26 mouse cellular contexts compared by ENCODE assay signal in genomic region chr12:118184731-118185130, GRCm38 (mm10). TPM values are rescaled to one million over a fixed set of nuclear protein-coding genes. Genes with fewer than 3 reads are reported as not detected.
DNase-seq lines count a peak whose midpoint lies in the region; ATAC-seq and TF ChIP-seq lines count a peak whose summit lies in the region.
"Had no signal": no experiment of that assay in that cellular context is flagged by ENCODE, and none has a peak within 500 bp of the region (broad histone marks: within the 10 kb centered on the region; RNA-seq: fewer than 3 reads in every experiment).

No protein-coding gene starts in this region.

- H3K27ac ChIP-seq in heart, embryonic 12.5 days (ENCODE audit: poor library complexity, severe bottlenecking), result 0 out of 2 replicates have a peak overlapping the region, but pooled peaks have one; percentile 12
- no peak overlapping the region for H3K27ac ChIP-seq in lung, postnatal 0 days (ENCODE audit: low read length)
- H3K27ac ChIP-seq: embryonic facial prominence, embryonic 13.5 days; embryonic facial prominence, embryonic 15.5 days; forebrain, embryonic 10.5 days; forebrain, embryonic 12.5 days had no signal

- no peak overlapping the region for H3K4me2 ChIP-seq in heart, embryonic 12.5 days
- H3K4me2 ChIP-seq in lung, postnatal 0 days (replicated peaks; ENCODE audit: low read depth, low read length), result no peak overlapping the region
- H3K4me2 ChIP-seq: embryonic facial prominence, embryonic 13.5 days; embryonic facial prominence, embryonic 15.5 days; forebrain, embryonic 12.5 days had no signal

- no peak for TF ChIP-seq EP300 in lung, postnatal 0 days (IDR thresholded peaks at IDR 0.05)

- H3K9me3 ChIP-seq in heart, embryonic 12.5 days (replicated peaks), result no peaks in the 10 kb centered on the region
- no peaks in the 10 kb centered on the region for H3K9me3 ChIP-seq in lung, postnatal 0 days (ENCODE audit: low read length)
- H3K9me3 ChIP-seq: embryonic facial prominence, embryonic 13.5 days; embryonic facial prominence, embryonic 15.5 days; forebrain, embryonic 10.5 days; forebrain, embryonic 12.5 days had no signal

- peaks cover 15% of the 10 kb centered on the region for H3K4me1 ChIP-seq in heart, embryonic 12.5 days (replicated peaks)
- peaks cover 10% of the 10 kb centered on the region; the same call in 1 of the 2 replicates for H3K4me1 ChIP-seq in lung, postnatal 0 days (ENCODE audit: insufficient read depth, low read depth, low read length)
- H3K4me1 ChIP-seq: embryonic facial prominence, embryonic 13.5 days; embryonic facial prominence, embryonic 15.5 days had no signal

- intact Hi-C loops in heart, postnatal 25 days (cut with DNase I), result no loop called here

- ATAC-seq in heart, embryonic 12.5 days (ENCODE audit: insufficient number of reproducible peaks, low FRiP score), result no peak
- peak; percentile 75 for ATAC-seq in lung, postnatal 0 days
- peak; percentile 21; the same call in 1 of the 2 replicates for ATAC-seq in megakaryocyte-erythroid progenitor cell, adult 5-6 weeks (replicated peaks; ENCODE audit: low FRiP score, low TSS enrichment, poor library complexity, severe bottlenecking)
- ATAC-seq: activated CD4-positive, CD25-positive, alpha-beta regulatory T cell, adult 4 months; forebrain, embryonic 14.5 days; forebrain, postnatal 0 days; Patski had no signal

- WGBS in heart, embryonic 12.5 days, result 45% methylated on average over 1 of the region's 1 CpGs
- WGBS in lung, postnatal 0 days, result 59% methylated on average over 1 of the region's 1 CpGs

- H3K9ac ChIP-seq in heart, embryonic 12.5 days, result no peak overlapping the region
- H3K9ac ChIP-seq in lung, postnatal 0 days (replicated peaks; ENCODE audit: low read depth), result no peak overlapping the region
- H3K9ac ChIP-seq: embryonic facial prominence, embryonic 13.5 days; embryonic facial prominence, embryonic 15.5 days; forebrain, embryonic 12.5 days; forebrain, postnatal 0 days had no signal

- no peaks in the 10 kb centered on the region for H3K36me3 ChIP-seq in heart, embryonic 12.5 days
- no peaks in the 10 kb centered on the region for H3K36me3 ChIP-seq in lung, postnatal 0 days (ENCODE audit: insufficient read depth, low read length)
- H3K36me3 ChIP-seq: embryonic facial prominence, embryonic 13.5 days; embryonic facial prominence, embryonic 15.5 days; forebrain, embryonic 10.5 days; forebrain, embryonic 12.5 days had no signal

- no peak overlapping the region for H3K4me3 ChIP-seq in heart, embryonic 12.5 days
- H3K4me3 ChIP-seq in lung, postnatal 0 days (ENCODE audit: low read depth, low read length), result no peak overlapping the region
- H3K4me3 ChIP-seq: embryonic facial prominence, embryonic 13.5 days; embryonic facial prominence, embryonic 15.5 days; erythroblast, embryonic 14.5 days; forebrain, embryonic 10.5 days; forebrain, embryonic 12.5 days had no signal

- no peak for TF ChIP-seq CTCF in lung, postnatal 0 days (IDR thresholded peaks at IDR 0.05)

- H3K27me3 ChIP-seq in heart, embryonic 12.5 days (replicated peaks), result no peaks in the 10 kb centered on the region
- H3K27me3 ChIP-seq in lung, postnatal 0 days (replicated peaks; ENCODE audit: insufficient read depth, low read length), result no peaks in the 10 kb centered on the region
- H3K27me3 ChIP-seq: embryonic facial prominence, embryonic 15.5 days had no signal

- DNase-seq in heart, postnatal 25 days (ENCODE audit: low spot score), result no peak
- peak; percentile 64 for DNase-seq in lung, postnatal 0 days (ENCODE audit: low spot score)
- no peak for DNase-seq in lung, postnatal 4 days
- peak; percentile 17 for DNase-seq in lung, postnatal 36 days
- no peak for DNase-seq in lung, postnatal 14 days
- DNase-seq in right cerebral cortex, postnatal 25 days, result no peak
- DNase-seq: adrenal gland, adult 8-10 months; adrenal gland, postnatal 14 days; adrenal gland, postnatal 36 days; cerebellum, adult 11-12 months; cerebellum, adult 2 months; cerebellum, adult 9-10 months; cerebellum, postnatal 10 days; cerebellum, postnatal 25 days; embryo, embryonic 11 days; forebrain, postnatal 0 days had no signal

RNA-seq across cellular contexts. Expression of gene Dnah11, which starts 14.1 kb away (rescaled TPM):
- 0.03 and 0.10 TPM in 2 replicates for polyA plus RNA-seq in heart, embryonic 12.5 days (2016; fragmentation: Nextera tagmentation; extraction: Ambion mirVana)
- total RNA-seq in heart, postnatal 25 days (2021), result not detected
- polyA plus RNA-seq in lung, postnatal 0 days (2015; fragmentation: Nextera tagmentation; extraction: Ambion mirVana), result 0.51 and 1.3 TPM in 2 replicates
- 0.10 TPM in 1 of 2 replicates, not detected in the other for total RNA-seq in megakaryocyte-erythroid progenitor cell, adult 5-6 weeks (2014; fragmentation: Nextera tagmentation)
- 0.23 and 0.28 TPM in 2 replicates for total RNA-seq in megakaryocyte-erythroid progenitor cell, adult 5-6 weeks (2017)
- polyA plus RNA-seq: erythroblast, embryonic 14.5 days; Patski had no signal

Comparison
In these comparisons a context has a peak if more than half of its experiments do, and no peak if none do; other contexts are left out.
1. DNase-seq: peak in lung, postnatal 0 days (single experiment) and lung, postnatal 36 days (single experiment); none in heart, postnatal 25 days (single experiment), lung, postnatal 4 days (0 of 2), lung, postnatal 14 days (single experiment) and right cerebral cortex, postnatal 25 days (single experiment).